Mouse (Mus musculus) regulatory T cell (primary cell): ENCODE measurements at regions not wholly inside any gene's neighbourhood (a gene's known extent, or its start where the extent isn't known, plus 50 kb on each side); places are given as distances from the start of the nearest gene placed in this dataset.

ENCODE experiments used
- in situ Hi-C: fragments of 300-600 bp; cut with MboI, MseI; formaldehyde crosslinking; loops from one replicate; pipeline ENCODE4 v1.15.1; 2025; ENCODE audit warnings: high pct_unique_total_duplicates

DNA sequence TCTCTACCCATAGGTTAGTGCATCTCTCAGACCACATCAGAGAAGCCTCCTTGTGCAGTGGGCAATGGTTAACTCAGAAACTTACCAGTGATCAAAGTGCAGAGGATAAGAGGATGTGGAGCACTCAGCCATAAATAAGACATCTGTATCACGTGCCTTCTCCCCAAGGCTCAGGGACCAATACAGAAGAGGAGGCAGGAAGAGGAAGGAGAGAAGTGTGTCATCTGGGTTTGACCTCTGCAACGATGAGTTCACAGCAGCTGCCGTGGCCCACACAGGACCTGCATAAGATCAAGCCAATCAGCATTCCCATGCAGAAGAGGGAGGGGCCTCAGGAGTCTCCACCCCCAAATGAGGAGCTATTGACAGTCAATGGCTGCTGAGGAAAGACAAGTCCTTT is 252.8 kb downstream of the Gm12728 start:
- in situ Hi-C loops: no loop called here

- in situ Hi-C loops: no loop called here
Measured at GRCm38 (mm10) chr4:106043661-106044060, 254.0 kb downstream of the Gm12728 start.

DNA sequence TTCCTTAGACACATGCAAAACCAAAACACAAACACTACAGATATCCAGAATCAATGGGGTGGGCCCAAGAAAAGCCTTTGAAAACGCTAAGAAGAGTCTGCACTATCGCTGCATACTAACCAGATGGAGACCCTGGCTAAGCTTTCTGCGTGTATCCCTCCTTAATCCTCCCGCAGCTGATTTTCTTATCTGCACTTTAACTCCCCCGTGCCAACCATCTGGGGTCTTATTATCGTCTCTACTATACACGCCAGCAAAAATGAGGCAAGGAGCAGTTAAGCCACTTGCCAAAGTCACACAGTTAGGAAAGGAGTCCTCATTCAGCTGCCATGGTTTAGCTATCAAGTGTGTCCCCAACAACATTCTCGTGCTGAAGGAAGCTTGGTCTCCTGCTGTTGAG is 258.4 kb downstream of the Gm12728 start:
- in situ Hi-C loops: no loop called here

DNA sequence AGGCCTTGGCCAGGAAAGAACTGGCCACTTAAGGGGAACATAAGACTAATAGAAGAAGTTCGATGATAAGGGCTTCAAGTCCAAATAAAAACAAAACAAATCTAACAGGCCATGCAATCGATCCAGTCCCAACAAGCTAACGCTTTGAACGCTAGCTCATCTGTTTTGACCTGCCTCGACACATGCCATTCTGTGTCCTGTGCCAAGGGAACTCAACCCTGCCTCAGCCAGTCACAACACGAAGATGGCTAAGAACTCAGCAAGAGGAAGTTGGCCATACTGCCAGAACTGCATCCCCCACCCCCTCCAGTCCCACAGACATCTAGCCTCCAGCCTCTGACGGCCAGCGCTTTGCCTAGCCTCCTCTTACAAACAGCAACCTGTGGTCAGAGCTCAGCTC is 259.1 kb downstream of the Gm12728 start:
- in situ Hi-C loops: no loop called here

- in situ Hi-C loops: no loop called here
Measured at GRCm38 (mm10) chr4:106049880-106050279, 260.2 kb downstream of the Gm12728 start.

DNA sequence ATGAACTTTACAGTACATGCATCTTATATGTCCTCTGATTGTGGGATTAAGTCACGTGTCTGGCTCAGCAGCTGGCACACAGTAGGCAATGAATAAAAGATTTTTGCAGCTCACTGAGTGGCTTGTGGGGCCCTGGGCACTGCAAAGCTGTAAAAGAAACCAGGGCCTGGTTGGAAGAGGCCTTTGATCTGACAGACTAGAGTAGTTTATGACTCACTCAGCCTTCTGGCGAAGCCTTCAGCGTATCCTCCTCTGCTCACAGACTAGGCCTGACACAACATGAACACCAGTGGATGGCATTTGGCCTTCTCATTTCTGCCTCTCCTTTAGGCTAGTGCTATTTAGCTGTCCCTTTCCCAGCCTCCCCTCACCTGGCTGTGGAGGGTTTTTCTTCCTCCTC is 260.6 kb downstream of the Gm12728 start:
- in situ Hi-C loops: no loop called here

GRCm38 (mm10) chr4:106053496-106053895 is 262.5 kb upstream of the Usp24 start:
- in situ Hi-C loops: no loop called here

DNA sequence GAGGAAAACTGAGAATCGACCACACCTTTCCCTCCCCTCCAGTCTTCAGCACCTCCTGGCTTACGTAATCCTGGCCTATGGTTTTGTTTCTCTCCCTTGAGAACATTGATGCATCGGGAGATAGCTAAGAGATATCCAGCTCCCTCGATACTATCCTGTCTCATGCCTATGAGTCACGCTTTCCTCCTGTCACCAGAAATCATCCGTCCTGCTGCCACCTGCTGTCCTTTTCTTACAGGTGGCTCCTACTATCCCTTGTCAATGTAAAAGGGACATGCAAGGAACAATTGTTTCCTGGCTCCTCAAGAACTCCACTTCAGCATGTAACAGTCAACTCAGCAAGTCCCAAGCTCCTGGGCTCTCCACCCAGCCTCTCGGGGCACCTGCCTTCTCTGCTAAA is 261.7 kb upstream of the Usp24 start:
- in situ Hi-C loops: no loop called here

- in situ Hi-C loops: no loop called here
Measured at GRCm38 (mm10) chr4:106062651-106063050, 253.4 kb upstream of the Usp24 start.

DNA sequence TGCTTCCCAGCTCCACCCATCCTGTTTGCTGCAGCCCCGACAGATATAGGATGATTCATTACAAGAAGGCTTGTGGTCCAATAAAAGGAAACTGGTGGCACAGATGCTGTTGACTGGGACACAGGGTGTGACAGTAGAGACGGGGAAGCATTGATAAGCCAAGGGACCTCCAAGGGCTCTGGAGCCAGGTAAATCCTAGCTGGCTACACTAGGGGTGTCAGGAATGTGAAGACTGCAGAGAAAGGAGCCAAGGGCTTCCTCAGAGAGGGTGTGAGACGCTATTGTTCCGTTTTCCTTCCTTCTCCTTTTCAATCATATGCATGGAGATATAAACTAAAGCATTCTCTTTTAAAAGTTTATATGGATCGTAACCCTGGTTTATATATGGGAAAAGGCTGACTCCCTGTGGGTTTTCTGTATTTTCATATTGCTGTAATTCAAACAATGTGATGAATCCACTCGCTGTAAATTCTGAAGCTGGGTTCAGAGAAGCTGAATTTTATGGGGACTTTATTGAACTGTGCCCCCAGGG is 252.1 kb upstream of the Usp24 start:
- in situ Hi-C loops: no loop called here

DNA sequence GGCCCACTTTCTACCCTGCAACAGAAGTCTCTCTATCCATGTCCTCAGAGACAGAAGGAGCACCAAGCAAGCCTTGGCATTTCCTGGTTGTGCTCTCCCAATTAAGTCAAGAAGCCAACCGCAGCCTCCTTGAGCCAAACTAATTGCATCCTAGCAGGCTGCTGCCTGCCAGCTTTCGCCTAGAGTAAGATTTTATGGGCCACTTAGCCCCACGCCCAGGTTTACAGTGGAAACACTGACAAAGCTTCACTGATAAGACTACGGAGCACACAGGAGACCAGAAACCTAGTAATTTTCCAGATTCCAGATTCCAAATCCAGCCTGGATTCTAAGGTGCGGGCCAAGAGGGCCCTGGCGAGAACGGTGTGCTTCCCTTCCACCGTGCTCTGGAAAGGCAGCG is 249.0 kb upstream of the Usp24 start:
- in situ Hi-C loops: no loop called here

- in situ Hi-C loops: no loop called here
Measured at GRCm38 (mm10) chr4:106083546-106083945, 232.5 kb upstream of the Usp24 start.

- in situ Hi-C loops: no loop called here
Measured at GRCm38 (mm10) chr4:106091927-106092675, 223.9 kb upstream of the Usp24 start.

- in situ Hi-C loops: no loop called here
Measured at GRCm38 (mm10) chr4:106092676-106093070, 223.3 kb upstream of the Usp24 start.

DNA sequence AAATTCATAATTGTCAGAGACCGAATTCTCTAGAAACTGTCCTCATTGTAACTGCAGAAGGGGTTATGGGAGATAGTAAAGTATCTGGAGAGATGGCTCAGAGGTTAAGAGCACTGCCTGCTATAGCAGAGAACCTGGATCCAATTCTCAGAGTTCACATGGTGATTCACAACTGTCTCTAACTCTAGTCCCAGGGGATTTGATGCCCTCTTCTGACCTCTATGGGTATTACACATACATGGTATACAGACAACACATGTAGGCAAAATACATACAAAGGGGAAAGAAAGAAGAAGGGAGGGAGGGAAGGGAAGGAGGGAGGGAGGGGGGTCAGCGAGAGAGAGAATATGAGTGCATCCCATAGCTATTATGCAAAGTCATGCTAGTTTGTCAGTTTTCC is 222.8 kb upstream of the Usp24 start:
- in situ Hi-C loops: no loop called here

GRCm38 (mm10) chr4:106094882-106095556 is 221.0 kb upstream of the Usp24 start:
- in situ Hi-C loops: no loop called here

DNA sequence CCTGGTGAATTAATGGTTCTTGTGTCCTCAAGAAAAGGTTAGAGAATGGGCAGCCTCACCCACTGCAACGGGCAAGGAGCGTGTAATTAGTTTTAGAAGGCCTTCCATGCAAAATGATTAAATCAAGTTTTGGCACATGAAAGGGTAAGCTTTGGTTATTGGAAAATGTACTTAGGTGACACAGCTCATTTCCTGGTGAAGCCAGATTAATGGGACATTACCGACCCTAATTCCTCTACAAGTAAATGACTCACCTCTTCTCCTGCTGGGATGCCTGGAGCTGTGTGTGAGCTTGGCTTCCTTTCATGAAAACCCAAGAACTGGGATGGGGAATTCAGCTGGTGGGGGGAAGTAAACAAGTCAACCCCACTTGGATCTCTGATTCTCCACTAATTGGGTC is 219.9 kb upstream of the Usp24 start:
- in situ Hi-C loops: no loop called here

- in situ Hi-C loops: no loop called here
Measured at GRCm38 (mm10) chr4:106097846-106098245, 218.2 kb upstream of the Usp24 start.

GRCm38 (mm10) chr4:106100211-106101025 is 215.6 kb upstream of the Usp24 start:
- in situ Hi-C loops: no loop called here

- in situ Hi-C loops: no loop called here
Measured at GRCm38 (mm10) chr4:106101904-106102303, 214.1 kb upstream of the Usp24 start.

- in situ Hi-C loops: no loop called here
Measured at GRCm38 (mm10) chr4:106102451-106102977, 213.5 kb upstream of the Usp24 start.
